8 mouse cellular contexts compared by ENCODE assay signal in the genomic region with DNA sequence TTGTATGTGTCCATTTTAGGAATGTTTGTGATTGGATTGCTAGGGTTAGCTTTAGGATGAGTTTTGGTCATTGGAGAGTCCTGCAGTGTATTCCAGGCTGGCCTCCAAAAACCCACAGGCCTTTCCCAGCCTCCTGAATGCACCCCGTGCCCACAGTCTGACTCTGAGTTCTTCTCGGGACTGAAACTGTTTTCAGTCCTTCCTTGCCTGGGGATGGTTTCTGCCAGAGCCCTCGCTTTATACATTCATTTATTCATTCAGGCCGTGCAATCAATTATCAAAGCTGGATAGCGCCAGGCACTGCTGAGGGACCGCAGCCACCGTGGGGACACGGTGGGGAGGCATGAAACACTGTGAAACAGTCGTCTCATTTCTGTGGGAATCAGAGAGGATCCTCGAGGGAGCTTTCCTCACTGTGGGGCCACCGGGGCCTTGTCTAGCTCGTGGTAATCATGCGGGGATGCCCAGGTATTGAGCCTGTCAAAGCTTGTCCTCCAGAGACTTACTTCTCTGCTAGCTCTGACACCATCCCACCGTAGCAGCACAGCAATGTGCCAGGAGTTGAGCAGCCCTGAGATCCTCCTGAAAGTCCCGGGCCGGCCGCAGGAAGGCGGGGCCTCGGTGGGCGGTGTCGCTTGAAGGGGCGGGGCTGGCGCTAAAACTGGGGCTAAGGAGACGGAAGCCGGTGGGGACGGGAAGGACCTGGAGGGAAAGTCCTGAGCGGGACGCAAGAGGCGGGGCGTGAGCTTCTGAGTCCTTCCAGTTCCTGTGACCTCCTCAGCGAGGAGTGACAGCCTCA. TPM values are rescaled to one million over a fixed set of nuclear protein-coding genes. Genes with fewer than 3 reads are reported as not detected.
A peak's percentile ranks its signal among the peaks of the same experiment; 100 is the strongest.
DNase-seq lines count a peak whose midpoint lies in the region; ATAC-seq and TF ChIP-seq lines count a peak whose summit lies in the region.

No protein-coding gene starts in this region.

- H3K36me3 ChIP-seq in heart, embryonic 13.5 days = no peaks in the 10 kb centered on the region
- no peaks in the 10 kb centered on the region for H3K36me3 ChIP-seq in kidney, embryonic 16.5 days (ENCODE audit: insufficient read depth, low read length)
- no peaks in the 10 kb centered on the region for H3K36me3 ChIP-seq in lung, embryonic 15.5 days

- peak overlapping the region; percentile 88 for H3K9ac ChIP-seq in heart, embryonic 13.5 days
- peak overlapping the region; percentile 82 for H3K9ac ChIP-seq in kidney, embryonic 16.5 days (replicated peaks; ENCODE audit: low read length)
- peak overlapping the region; percentile 84 for H3K9ac ChIP-seq in lung, embryonic 15.5 days

- H3K4me3 ChIP-seq in embryonic fibroblast, embryonic 13.5 days (ENCODE audit: insufficient read depth, low read length) = peak overlapping the region; percentile 68
- peak overlapping the region; percentile 60 for H3K4me3 ChIP-seq in heart, embryonic 13.5 days
- H3K4me3 ChIP-seq in kidney, embryonic 16.5 days (ENCODE audit: low read length) = peak overlapping the region; percentile 65
- H3K4me3 ChIP-seq in lung, embryonic 15.5 days = peak overlapping the region; percentile 65

- H3K27ac ChIP-seq in embryonic fibroblast, embryonic 13.5 days (ENCODE audit: insufficient read depth, low read length) = no peak overlapping the region
- H3K27ac ChIP-seq in heart, embryonic 13.5 days (replicated peaks) = peak overlapping the region; percentile 71
- peak overlapping the region; percentile 45; the same call in 1 of the 2 replicates for H3K27ac ChIP-seq in kidney, embryonic 16.5 days (ENCODE audit: low read length)
- H3K27ac ChIP-seq in lung, embryonic 15.5 days = peak overlapping the region; percentile 60

- H3K27me3 ChIP-seq in heart, embryonic 13.5 days (replicated peaks) = peaks cover 12% of the 10 kb centered on the region; the same call in 1 of the 2 replicates
- 0 out of 2 replicates have a peak, but pooled peaks cover 7% of the 10 kb centered on the region for H3K27me3 ChIP-seq in kidney, embryonic 16.5 days (ENCODE audit: insufficient read depth, low read length)
- H3K27me3 ChIP-seq in lung, embryonic 15.5 days = 0 out of 2 replicates have a peak, but pooled peaks cover 3% of the 10 kb centered on the region

- 4% methylated on average over 31 of the region's 31 CpGs for WGBS in heart, embryonic 13.5 days
- 2% methylated on average over 31 of the region's 31 CpGs for WGBS in kidney, embryonic 16.5 days
- 2% methylated on average over 31 of the region's 31 CpGs for WGBS in lung, embryonic 15.5 days

- peak; percentile 90 for TF ChIP-seq POLR2A in embryonic fibroblast, embryonic 13.5 days (IDR thresholded peaks at IDR 0.05; ENCODE audit: low read depth, low read length)

- H3K4me1 ChIP-seq in embryonic fibroblast, embryonic 13.5 days (ENCODE audit: control insufficient read depth, insufficient read depth, low read length) = no peaks in the 10 kb centered on the region
- H3K4me1 ChIP-seq in heart, embryonic 13.5 days = peaks cover 33% of the 10 kb centered on the region
- H3K4me1 ChIP-seq in kidney, embryonic 16.5 days (ENCODE audit: insufficient read depth, low read length) = peaks cover 14% of the 10 kb centered on the region
- H3K4me1 ChIP-seq in lung, embryonic 15.5 days = peaks cover 13% of the 10 kb centered on the region

- peak; percentile 78 for ATAC-seq in heart, embryonic 13.5 days (ENCODE audit: extremely low read depth, insufficient number of reproducible peaks, low FRiP score, low TSS enrichment)
- peak; percentile 95 for ATAC-seq in kidney, embryonic 16.5 days (ENCODE audit: low FRiP score, low TSS enrichment)
- peak; percentile 93 for ATAC-seq in lung, embryonic 15.5 days (ENCODE audit: borderline replicate concordance, extremely low read depth, low FRiP score, low TSS enrichment)
- peak; percentile 76 for ATAC-seq in neutrophil, adult 5-6 weeks (ENCODE audit: extremely low read depth, insufficient number of reproducible peaks, low FRiP score, poor library complexity, severe bottlenecking)

- no peak for TF ChIP-seq CTCF in embryonic fibroblast, embryonic 13.5 days (IDR thresholded peaks at IDR 0.05; ENCODE audit: borderline replicate concordance, insufficient read depth, low read length)

- H3K4me2 ChIP-seq in heart, embryonic 13.5 days = peak overlapping the region; percentile 78
- peak overlapping the region; percentile 85 for H3K4me2 ChIP-seq in kidney, embryonic 16.5 days (replicated peaks; ENCODE audit: low read depth, low read length)
- peak overlapping the region; percentile 93 for H3K4me2 ChIP-seq in lung, embryonic 15.5 days

- DNase-seq in CD4-positive helper T cell, adult 2 months (ENCODE audit: low read depth, low spot score) = peak; percentile 92
- peak; percentile 98 for DNase-seq in adrenal gland, adult 2 months
- DNase-seq in thymus, postnatal 0 days (ENCODE audit: low spot score) = peak; percentile 86

- no peaks in the 10 kb centered on the region for H3K9me3 ChIP-seq in heart, embryonic 13.5 days
- no peaks in the 10 kb centered on the region for H3K9me3 ChIP-seq in kidney, embryonic 16.5 days (ENCODE audit: low read length)
- no peaks in the 10 kb centered on the region for H3K9me3 ChIP-seq in lung, embryonic 15.5 days

RNA-seq across cellular contexts. Expression of a gene that starts 10.4 kb away (rescaled TPM):
- total RNA-seq in adrenal gland, adult 2 months (2021) = 10 to 100 TPM; 40.0 to 48.8 TPM
- 60.8 and 83.2 TPM in 2 replicates for polyA plus RNA-seq in adrenal gland, adult 2 months (2012; rRNA removed)
- 25.1 and 31.2 TPM in 2 replicates for polyA plus RNA-seq in embryonic fibroblast, embryonic 13.5 days (2011; ENCODE audit: insufficient read length, low read depth, missing spikeins)
- 61.0 and 62.8 TPM in 2 replicates for polyA plus RNA-seq in heart, embryonic 13.5 days (2015; fragmentation: Nextera tagmentation; extraction: Ambion mirVana)
- 67.5 and 70.7 TPM in 2 replicates for polyA plus RNA-seq in kidney, embryonic 16.5 days (2015; fragmentation: Nextera tagmentation; extraction: Ambion mirVana)
- polyA plus RNA-seq in lung, embryonic 15.5 days (2015; fragmentation: Nextera tagmentation; extraction: Ambion mirVana) = 61.9 TPM in 2 replicates
- total RNA-seq in neutrophil, adult 5-6 weeks (2017) = 16.6 and 20.3 TPM in 2 replicates
- polyA plus RNA-seq in thymus, postnatal 0 days (2015; fragmentation: Nextera tagmentation; extraction: Ambion mirVana) = 74.8 and 83.2 TPM in 2 replicates

RNA-seq across cellular contexts. Expression of a gene that starts 22.9 kb away (rescaled TPM):
- total RNA-seq in adrenal gland, adult 2 months (2021) = 100 to 1,000 TPM; 123 to 167 TPM
- 128 and 179 TPM in 2 replicates for polyA plus RNA-seq in adrenal gland, adult 2 months (2012; rRNA removed)
- 70.9 and 72.7 TPM in 2 replicates for polyA plus RNA-seq in embryonic fibroblast, embryonic 13.5 days (2011; ENCODE audit: insufficient read length, low read depth, missing spikeins)
- polyA plus RNA-seq in heart, embryonic 13.5 days (2015; fragmentation: Nextera tagmentation; extraction: Ambion mirVana) = 41.1 and 45.9 TPM in 2 replicates
- 67.5 and 69.3 TPM in 2 replicates for polyA plus RNA-seq in kidney, embryonic 16.5 days (2015; fragmentation: Nextera tagmentation; extraction: Ambion mirVana)
- 56.1 and 64.7 TPM in 2 replicates for polyA plus RNA-seq in lung, embryonic 15.5 days (2015; fragmentation: Nextera tagmentation; extraction: Ambion mirVana)
- 41.4 and 43.3 TPM in 2 replicates for total RNA-seq in neutrophil, adult 5-6 weeks (2017)
- polyA plus RNA-seq in thymus, postnatal 0 days (2015; fragmentation: Nextera tagmentation; extraction: Ambion mirVana) = 66.2 and 66.9 TPM in 2 replicates

RNA-seq across cellular contexts. Expression of a gene that starts 49.5 kb away (rescaled TPM):
- 10 to 100 TPM; 89.7 to 96.8 TPM for total RNA-seq in adrenal gland, adult 2 months (2021)
- polyA plus RNA-seq in adrenal gland, adult 2 months (2012; rRNA removed) = 43.0 and 55.4 TPM in 2 replicates
- 70.6 and 78.3 TPM in 2 replicates for polyA plus RNA-seq in embryonic fibroblast, embryonic 13.5 days (2011; ENCODE audit: insufficient read length, low read depth, missing spikeins)
- 73.9 and 74.2 TPM in 2 replicates for polyA plus RNA-seq in heart, embryonic 13.5 days (2015; fragmentation: Nextera tagmentation; extraction: Ambion mirVana)
- 153 and 161 TPM in 2 replicates for polyA plus RNA-seq in kidney, embryonic 16.5 days (2015; fragmentation: Nextera tagmentation; extraction: Ambion mirVana)
- 139 and 140 TPM in 2 replicates for polyA plus RNA-seq in lung, embryonic 15.5 days (2015; fragmentation: Nextera tagmentation; extraction: Ambion mirVana)
- total RNA-seq in neutrophil, adult 5-6 weeks (2017) = 115 and 129 TPM in 2 replicates
- polyA plus RNA-seq in thymus, postnatal 0 days (2015; fragmentation: Nextera tagmentation; extraction: Ambion mirVana) = 131 and 134 TPM in 2 replicates
